Mouse (Mus musculus) kidney, embryonic 16.5 days (tissue): ENCODE results near the gene Tmem214. TPM values are rescaled to one million over a fixed set of nuclear protein-coding genes. Genes with fewer than 3 reads are reported as not detected.

Experiments
- ATAC-seq: fragments of 200-750 bp; cut with Nextera tagmentation; 2 replicates; pipeline ENCODE4 v1.8.0; 2017; ENCODE audit warnings: moderate TSS enrichment; ENCODE audit not compliant: low FRiP score, low TSS enrichment
- H3K27ac ChIP-seq: fragments of 300-500 bp; sonication (generic); 2 replicates; pipeline ENCODE4 v1.5.1; 2014; ENCODE audit warnings: low read length
- H3K27me3 ChIP-seq: fragments of 300-500 bp; sonication (generic); 2 replicates; pipeline ENCODE4 v1.6.1; 2014; ENCODE audit warnings: low read length, control low read depth, mixed read lengths; ENCODE audit not compliant: insufficient read depth
- H3K36me3 ChIP-seq: fragments of 300-500 bp; sonication (generic); 2 replicates; pipeline ENCODE4 v1.6.1; 2014; ENCODE audit warnings: low read length, control low read depth, mixed read lengths; ENCODE audit not compliant: insufficient read depth
- H3K4me1 ChIP-seq: fragments of 300-500 bp; sonication (generic); 2 replicates; pipeline ENCODE4 v1.6.1; 2014; ENCODE audit warnings: low read length, control low read depth, mixed read lengths; ENCODE audit not compliant: insufficient read depth
- H3K4me2 ChIP-seq: fragments of 300-500 bp; sonication (generic); replicated peaks from 2 replicates; pipeline ENCODE4 v1.6.1; 2014; ENCODE audit warnings: low read depth, low read length
- H3K4me3 ChIP-seq: fragments of 300-500 bp; sonication (generic); 2 replicates; pipeline ENCODE4 v1.5.1; 2014; ENCODE audit warnings: mild to moderate bottlenecking, low read length
- H3K9ac ChIP-seq: fragments of 300-500 bp; sonication (generic); replicated peaks from 2 replicates; pipeline ENCODE4 v1.6.1; 2014; ENCODE audit warnings: low read length
- H3K9me3 ChIP-seq: fragments of 300-500 bp; sonication (generic); 2 replicates; pipeline ENCODE4 v1.6.1; 2016; ENCODE audit warnings: low read length, control low read depth
- WGBS: fragments of 180-500 bp; shearing (Covaris S2); extraction: QIAGEN DNeasy Blood & Tissue Kit; methylation state at CpG from one replicate; pipeline ENCODE4 v1.1.7; 2014; 5-methylcytosine and 5-hydroxymethylcytosine counted together
- polyA plus RNA-seq: library from polyadenylated mRNA; unstranded; fragments of >200 nt; fragmentation: Nextera tagmentation; extraction: Ambion mirVana; gene quantifications from 2 replicates; pipeline ENCODE4 v1.2.1, GENCODE M21; 2015

Tmem214 gene
- polyA plus RNA-seq, 1 experiment from 2014 or later = 98.3 TPM

GRCm38 (mm10) chr5:30849891-30850555 lies 17.8 kb upstream of the Tmem214 start:
- Histone ChIP-seq H3K27ac (peak overlapping the region; percentile 71), H3K9me3 (no peaks in the 10 kb centered on the region), H3K27me3 (no peaks in the 10 kb centered on the region), H3K36me3 (no peaks in the 10 kb centered on the region), H3K4me2 (no peak overlapping the region), H3K4me3 (no peak overlapping the region), H3K4me1 (peaks cover 24% of the 10 kb centered on the region), H3K9ac (no peak overlapping the region)
- 28% methylated on average over 6 of the region's 6 CpGs for WGBS
- peak; percentile 93 for ATAC-seq

- Histone ChIP-seq H3K4me3 (no peak overlapping the region), H3K4me1 (peaks cover 24% of the 10 kb centered on the region), H3K4me2 (no peak overlapping the region), H3K27me3 (no peaks in the 10 kb centered on the region), H3K9me3 (no peaks in the 10 kb centered on the region), H3K27ac (peak overlapping the region; percentile 71), H3K36me3 (no peaks in the 10 kb centered on the region), H3K9ac (no peak overlapping the region)
- ATAC-seq = no peak
- 59% methylated on average over 2 of the region's 2 CpGs for WGBS
Observed at GRCm38 (mm10) chr5:30850556-30850925, 17.3 kb upstream of the Tmem214 start.

- Histone ChIP-seq H3K9ac (no peak overlapping the region), H3K4me3 (no peak overlapping the region), H3K27me3 (no peaks in the 10 kb centered on the region), H3K36me3 (no peaks in the 10 kb centered on the region), H3K27ac (no peak overlapping the region), H3K4me1 (peaks cover 24% of the 10 kb centered on the region), H3K4me2 (no peak overlapping the region), H3K9me3 (no peaks in the 10 kb centered on the region)
- WGBS = 85% methylated on average over 4 of the region's 4 CpGs
- no peak for ATAC-seq
Observed at GRCm38 (mm10) chr5:30853522-30853921, 14.3 kb upstream of the Tmem214 start.

- WGBS = 64% methylated on average over 3 of the region's 3 CpGs
- Histone ChIP-seq H3K9ac (no peak overlapping the region), H3K27ac (no peak overlapping the region), H3K4me1 (peaks cover 10% of the 10 kb centered on the region), H3K27me3 (no peaks in the 10 kb centered on the region), H3K4me2 (no peak overlapping the region), H3K36me3 (no peaks in the 10 kb centered on the region), H3K4me3 (no peak overlapping the region), H3K9me3 (0 out of 2 replicates have a peak, but pooled peaks cover 8% of the 10 kb centered on the region)
- no peak for ATAC-seq
Observed at GRCm38 (mm10) chr5:30855674-30856073, 12.1 kb upstream of the Tmem214 start.

- Histone ChIP-seq H3K27ac (no peak overlapping the region), H3K36me3 (no peaks in the 10 kb centered on the region), H3K9me3 (0 out of 2 replicates have a peak, but pooled peaks cover 8% of the 10 kb centered on the region), H3K9ac (no peak overlapping the region), H3K4me2 (no peak overlapping the region), H3K27me3 (no peaks in the 10 kb centered on the region), H3K4me3 (no peak overlapping the region), H3K4me1 (peaks cover 6% of the 10 kb centered on the region)
- WGBS = 83% methylated on average over 2 of the region's 2 CpGs
- ATAC-seq = no peak
Observed at GRCm38 (mm10) chr5:30856124-30856523, 11.7 kb upstream of the Tmem214 start.

- Histone ChIP-seq H3K27ac (no peak overlapping the region), H3K9ac (no peak overlapping the region), H3K9me3 (0 out of 2 replicates have a peak, but pooled peaks cover 8% of the 10 kb centered on the region), H3K4me1 (0 out of 2 replicates have a peak, but pooled peaks cover 5% of the 10 kb centered on the region), H3K36me3 (peaks cover 8% of the 10 kb centered on the region; the same call in 1 of the 2 replicates), H3K4me3 (no peak overlapping the region), H3K4me2 (no peak overlapping the region), H3K27me3 (no peaks in the 10 kb centered on the region)
- WGBS = 64% methylated on average over 4 of the region's 4 CpGs
- peak; percentile 49 for ATAC-seq
Observed at GRCm38 (mm10) chr5:30863852-30864251, 4.0 kb upstream of the Tmem214 start.

GRCm38 (mm10) chr5:30864322-30864721 lies 3.5 kb upstream of the Tmem214 start:
- Histone ChIP-seq H3K36me3 (peaks cover 8% of the 10 kb centered on the region; the same call in 1 of the 2 replicates), H3K9me3 (0 out of 2 replicates have a peak, but pooled peaks cover 8% of the 10 kb centered on the region), H3K9ac (no peak overlapping the region), H3K4me1 (0 out of 2 replicates have a peak, but pooled peaks cover 7% of the 10 kb centered on the region), H3K4me3 (no peak overlapping the region), H3K4me2 (no peak overlapping the region), H3K27ac (no peak overlapping the region), H3K27me3 (no peaks in the 10 kb centered on the region)
- 50% methylated on average over 15 of the region's 15 CpGs for WGBS
- no peak for ATAC-seq

- Histone ChIP-seq H3K4me3 (no peak overlapping the region), H3K36me3 (peaks cover 11% of the 10 kb centered on the region), H3K9ac (no peak overlapping the region), H3K4me2 (no peak overlapping the region), H3K27ac (no peak overlapping the region), H3K27me3 (no peaks in the 10 kb centered on the region), H3K4me1 (peaks cover 15% of the 10 kb centered on the region), H3K9me3 (no peaks in the 10 kb centered on the region)
- WGBS = 88% methylated on average over 3 of the region's 3 CpGs
- ATAC-seq = no peak
Observed at GRCm38 (mm10) chr5:30866871-30867270, 941 bp upstream of the Tmem214 start.

- Histone ChIP-seq H3K27me3 (no peaks in the 10 kb centered on the region), H3K9me3 (no peaks in the 10 kb centered on the region), H3K4me3 (peak overlapping the region; percentile 92), H3K4me2 (peak overlapping the region; percentile 71), H3K27ac (peak overlapping the region; percentile 4; the same call in 1 of the 2 replicates), H3K36me3 (peaks cover 30% of the 10 kb centered on the region), H3K4me1 (peaks cover 15% of the 10 kb centered on the region), H3K9ac (peak overlapping the region; percentile 93)
- WGBS = 16% methylated on average over 9 of the region's 9 CpGs
- no peak for ATAC-seq
Observed at GRCm38 (mm10) chr5:30868981-30869380, 1.2 kb downstream of the Tmem214 start.

GRCm38 (mm10) chr5:30869405-30870130 lies 1.8 kb downstream of the Tmem214 start:
- under 1% methylated on average over 63 of the region's 63 CpGs for WGBS
- peak overlapping the region; percentile 71 for H3K4me2 ChIP-seq
- H3K27ac ChIP-seq = peak overlapping the region; percentile 59; the same call in 1 of the 2 replicates
- H3K36me3 ChIP-seq = peaks cover 36% of the 10 kb centered on the region
- no peaks in the 10 kb centered on the region for H3K27me3 ChIP-seq
- no peaks in the 10 kb centered on the region for H3K9me3 ChIP-seq
- ATAC-seq = peak; percentile 91
- H3K9ac ChIP-seq = peak overlapping the region; percentile 93
- H3K4me1 ChIP-seq = peaks cover 11% of the 10 kb centered on the region
- peak overlapping the region; percentile 92 for H3K4me3 ChIP-seq
